22 mouse cellular contexts compared by ENCODE assay signal in the genomic region with DNA sequence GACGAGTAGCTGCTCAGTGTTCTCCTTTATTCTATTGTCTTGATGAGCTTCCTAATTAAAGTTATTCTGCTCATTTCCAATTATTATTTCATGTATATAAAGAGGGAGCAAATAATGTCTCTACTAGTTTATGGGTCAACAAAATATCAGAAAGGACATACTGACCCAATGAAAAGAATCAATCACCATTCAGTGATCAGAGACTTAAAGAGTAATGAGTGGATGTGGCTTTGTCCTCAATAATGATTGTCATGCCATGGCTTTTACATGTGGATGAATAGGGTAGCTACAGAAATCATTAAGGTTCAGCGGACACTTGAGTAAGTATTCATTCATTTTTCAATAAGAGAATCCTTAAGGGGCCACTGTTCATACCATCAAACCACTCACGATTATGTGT.
DNase-seq lines count a peak whose midpoint lies in the region; ATAC-seq lines count a peak whose summit lies in the region.
"Had no signal": no experiment of that assay in that cellular context is flagged by ENCODE, and none has a peak within 500 bp of the region (broad histone marks: within the 10 kb centered on the region; RNA-seq: fewer than 3 reads in every experiment).

No protein-coding gene starts in this region.

- H3K27ac ChIP-seq in embryonic facial prominence, embryonic 14.5 days (replicated peaks; ENCODE audit: low read depth, low read length), result no peak overlapping the region
- no peak overlapping the region for H3K27ac ChIP-seq in embryonic facial prominence, embryonic 10.5 days (replicated peaks)
- H3K27ac ChIP-seq in forebrain, embryonic 14.5 days (ENCODE audit: low read depth, low read length), result no peak overlapping the region
- H3K27ac ChIP-seq in forebrain, embryonic 13.5 days, result no peak overlapping the region
- H3K27ac ChIP-seq: embryonic facial prominence, embryonic 13.5 days; forebrain, embryonic 15.5 days had no signal

- intact Hi-C loops in left cerebral cortex, postnatal 36 days (cut with DNase I), result no loop called here

- H3K4me1 ChIP-seq in embryonic facial prominence, embryonic 14.5 days (ENCODE audit: control insufficient read depth, insufficient read depth, low read length), result no peaks in the 10 kb centered on the region
- no peaks in the 10 kb centered on the region for H3K4me1 ChIP-seq in embryonic facial prominence, embryonic 10.5 days
- no peaks in the 10 kb centered on the region for H3K4me1 ChIP-seq in forebrain, embryonic 14.5 days (ENCODE audit: control insufficient read depth, insufficient read depth, low read length)
- no peaks in the 10 kb centered on the region for H3K4me1 ChIP-seq in forebrain, embryonic 13.5 days
- H3K4me1 ChIP-seq: embryonic facial prominence, embryonic 13.5 days; forebrain, embryonic 15.5 days had no signal

- WGBS in embryonic facial prominence, embryonic 14.5 days, result 75% methylated on average over 3 of the region's 3 CpGs
- WGBS in embryonic facial prominence, embryonic 10.5 days, result 68% methylated on average over 3 of the region's 3 CpGs
- WGBS in forebrain, embryonic 14.5 days, result 20% methylated on average over 3 of the region's 3 CpGs
- WGBS in forebrain, embryonic 13.5 days, result 24% methylated on average over 3 of the region's 3 CpGs

- H3K9ac ChIP-seq in embryonic facial prominence, embryonic 14.5 days (ENCODE audit: low read depth, low read length), result no peak overlapping the region
- no peak overlapping the region for H3K9ac ChIP-seq in forebrain, embryonic 14.5 days (ENCODE audit: low read length)
- no peak overlapping the region for H3K9ac ChIP-seq in forebrain, embryonic 13.5 days
- H3K9ac ChIP-seq: embryonic facial prominence, embryonic 13.5 days; forebrain, embryonic 15.5 days; forebrain, postnatal 0 days had no signal

- no peaks in the 10 kb centered on the region for H3K27me3 ChIP-seq in embryonic facial prominence, embryonic 14.5 days (replicated peaks; ENCODE audit: control insufficient read depth, insufficient read depth, low read length)
- no peaks in the 10 kb centered on the region for H3K27me3 ChIP-seq in embryonic facial prominence, embryonic 10.5 days (replicated peaks; ENCODE audit: low read depth, poor library complexity, severe bottlenecking)
- H3K27me3 ChIP-seq in forebrain, embryonic 14.5 days (replicated peaks; ENCODE audit: control insufficient read depth, insufficient read depth, low read length), result no peaks in the 10 kb centered on the region
- no peaks in the 10 kb centered on the region for H3K27me3 ChIP-seq in forebrain, embryonic 13.5 days
- H3K27me3 ChIP-seq: CH12.LX; embryonic facial prominence, embryonic 13.5 days; forebrain, embryonic 15.5 days had no signal

- H3K36me3 ChIP-seq in embryonic facial prominence, embryonic 14.5 days (ENCODE audit: control insufficient read depth, insufficient read depth, low read length), result no peaks in the 10 kb centered on the region
- no peaks in the 10 kb centered on the region for H3K36me3 ChIP-seq in embryonic facial prominence, embryonic 10.5 days (replicated peaks)
- no peaks in the 10 kb centered on the region for H3K36me3 ChIP-seq in forebrain, embryonic 14.5 days (ENCODE audit: control insufficient read depth, insufficient read depth, low read length)
- no peaks in the 10 kb centered on the region for H3K36me3 ChIP-seq in forebrain, embryonic 13.5 days (ENCODE audit: poor library complexity, severe bottlenecking)
- H3K36me3 ChIP-seq: embryonic facial prominence, embryonic 13.5 days; forebrain, embryonic 15.5 days; G1E had no signal

- DNase-seq in embryonic facial prominence, embryonic 14.5 days (ENCODE audit: low spot score), result peak; percentile 9
- no peak for DNase-seq in embryonic facial prominence, embryonic 10.5 days (ENCODE audit: low spot score)
- DNase-seq in forebrain, embryonic 14.5 days (ENCODE audit: low spot score), result peak; percentile 16
- DNase-seq in retina, embryonic 14.5 days (ENCODE audit: low spot score), result peak; percentile 71
- DNase-seq in left cerebral cortex, postnatal 36 days (ENCODE audit: low spot score in 2 of 2), result no peak
- DNase-seq in frontal cortex, adult 2 months (ENCODE audit: extremely low spot score in 1 of 2, low spot score in 1 of 2), result no peak
- DNase-seq: adrenal gland, adult 2 months; adrenal gland, postnatal 10 days; adrenal gland, postnatal 25 days; B cell, adult 2 months; cerebellum, adult 11-12 months; cerebellum, adult 2 months; cerebellum, adult 9-10 months; cerebellum, postnatal 10 days; cerebellum, postnatal 25 days; forebrain, postnatal 0 days had no signal

- no peak; the same call in 1 of the 2 replicates for ATAC-seq in embryonic facial prominence, embryonic 14.5 days (ENCODE audit: low read depth)
- ATAC-seq in forebrain, embryonic 14.5 days, result no peak; the same call in 1 of the 2 replicates
- no peak for ATAC-seq in forebrain, embryonic 13.5 days
- ATAC-seq: CD4-positive, CD25-positive, alpha-beta regulatory T cell, adult 4 months; forebrain, embryonic 15.5 days; forebrain, postnatal 0 days had no signal

- H3K9me3 ChIP-seq in embryonic facial prominence, embryonic 14.5 days (ENCODE audit: control insufficient read depth, low read length), result no peaks in the 10 kb centered on the region
- H3K9me3 ChIP-seq in embryonic facial prominence, embryonic 10.5 days, result no peaks in the 10 kb centered on the region
- H3K9me3 ChIP-seq in forebrain, embryonic 14.5 days (replicated peaks; ENCODE audit: control insufficient read depth, low read length), result no peaks in the 10 kb centered on the region
- no peaks in the 10 kb centered on the region for H3K9me3 ChIP-seq in forebrain, embryonic 13.5 days (replicated peaks)
- H3K9me3 ChIP-seq: embryonic facial prominence, embryonic 13.5 days; forebrain, embryonic 15.5 days had no signal

- no peak overlapping the region for H3K4me3 ChIP-seq in embryonic facial prominence, embryonic 14.5 days (ENCODE audit: low read depth, low read length)
- H3K4me3 ChIP-seq in embryonic facial prominence, embryonic 10.5 days, result no peak overlapping the region
- no peak overlapping the region for H3K4me3 ChIP-seq in forebrain, embryonic 14.5 days (ENCODE audit: low read depth, low read length)
- H3K4me3 ChIP-seq in forebrain, embryonic 13.5 days, result no peak overlapping the region
- H3K4me3 ChIP-seq: embryonic facial prominence, embryonic 13.5 days; forebrain, embryonic 15.5 days had no signal

- H3K4me2 ChIP-seq in embryonic facial prominence, embryonic 14.5 days (ENCODE audit: low read depth, low read length), result no peak overlapping the region
- no peak overlapping the region for H3K4me2 ChIP-seq in forebrain, embryonic 14.5 days (ENCODE audit: low read length)
- no peak overlapping the region for H3K4me2 ChIP-seq in forebrain, embryonic 13.5 days
- H3K4me2 ChIP-seq: embryonic facial prominence, embryonic 13.5 days; forebrain, embryonic 15.5 days had no signal

Comparison
In these comparisons a context has a peak if more than half of its experiments do, and no peak if none do; other contexts are left out.
1. DNase-seq: peak in embryonic facial prominence, embryonic 14.5 days (single experiment), forebrain, embryonic 14.5 days (single experiment) and retina, embryonic 14.5 days (single experiment); none in embryonic facial prominence, embryonic 10.5 days (single experiment), left cerebral cortex, postnatal 36 days (0 of 2) and frontal cortex, adult 2 months (0 of 2).